Mouse (Mus musculus) kidney, adult 8-10 months (tissue): ENCODE measurements around the gene Cdhr4.

Experiments
- DNase-seq, 2 experiments: peaks; one replicate each; pipeline ENCODE4 v3.0.0; 2022

Gene Cdhr4

DNA sequence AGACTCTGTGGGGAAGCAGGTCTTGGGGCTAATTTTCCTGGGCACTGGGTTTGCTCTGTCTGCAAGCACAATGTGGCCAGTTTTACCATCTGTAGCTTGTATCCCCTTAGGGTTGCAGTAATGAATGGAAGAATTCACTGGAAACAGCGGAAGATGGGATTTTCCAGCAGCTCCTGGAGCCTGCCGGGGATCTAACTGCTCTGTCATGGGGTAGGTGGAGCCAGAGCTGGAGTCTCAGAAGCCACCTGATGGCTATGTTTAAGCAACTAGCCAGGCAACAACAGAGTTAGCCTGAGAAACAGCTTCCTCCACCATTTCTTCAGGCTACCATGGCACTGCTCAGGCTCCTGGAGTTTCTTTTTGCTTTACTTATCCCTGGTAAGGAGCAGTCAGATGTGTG lies at the start of gene Cdhr4:
Gene Cdhr4, plus strand, starts transcription at position 301 of the 400 bp plus-strand sequence.
- no peak for DNase-seq

DNA sequence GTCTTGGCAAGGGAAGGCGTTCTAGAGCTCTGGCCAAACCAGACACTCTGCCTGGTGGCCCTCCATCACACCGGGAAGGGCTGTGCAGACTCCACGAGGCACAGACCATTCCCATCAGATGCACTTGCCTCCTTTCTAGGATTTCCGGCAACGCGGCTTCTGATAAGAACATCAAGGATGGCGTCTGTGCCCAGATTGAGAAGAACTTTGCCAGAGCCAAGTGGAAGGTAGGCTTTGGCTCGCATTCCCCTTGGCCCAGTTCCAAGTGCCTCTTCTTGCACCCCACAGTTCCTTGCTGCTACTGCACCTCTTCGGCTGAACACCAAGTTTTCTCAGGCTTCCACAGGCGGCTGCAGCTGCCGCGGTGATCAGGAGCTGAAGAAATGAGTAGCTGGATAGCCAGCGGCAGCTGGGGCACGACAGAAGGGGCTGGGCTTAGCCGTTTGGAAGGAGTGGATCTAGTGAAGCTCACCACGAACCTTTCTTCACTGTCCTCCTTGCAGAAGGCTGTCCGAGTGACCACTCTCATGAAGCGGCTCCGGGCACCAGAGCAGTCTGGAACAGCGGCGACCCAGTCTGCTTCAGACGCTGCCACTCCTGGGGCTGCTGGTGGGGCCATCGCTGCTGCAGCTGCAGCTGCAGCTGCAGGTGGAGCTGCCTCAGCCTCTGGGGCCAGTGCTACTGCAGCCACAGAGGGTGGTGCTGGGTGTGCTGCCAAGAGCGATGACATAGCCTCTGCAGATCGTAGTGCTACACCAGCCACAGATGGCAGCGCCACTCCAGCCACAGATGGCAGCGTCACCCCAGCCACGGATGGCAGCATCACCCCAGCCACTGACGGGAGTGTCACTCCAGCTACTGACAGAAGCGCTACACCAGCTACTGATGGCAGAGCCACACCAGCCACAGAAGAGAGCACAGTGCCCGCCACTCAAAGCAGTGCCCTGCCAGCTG lies 44.8 kb upstream of the Cdhr4 start:
- DNase-seq = no peak

DNA sequence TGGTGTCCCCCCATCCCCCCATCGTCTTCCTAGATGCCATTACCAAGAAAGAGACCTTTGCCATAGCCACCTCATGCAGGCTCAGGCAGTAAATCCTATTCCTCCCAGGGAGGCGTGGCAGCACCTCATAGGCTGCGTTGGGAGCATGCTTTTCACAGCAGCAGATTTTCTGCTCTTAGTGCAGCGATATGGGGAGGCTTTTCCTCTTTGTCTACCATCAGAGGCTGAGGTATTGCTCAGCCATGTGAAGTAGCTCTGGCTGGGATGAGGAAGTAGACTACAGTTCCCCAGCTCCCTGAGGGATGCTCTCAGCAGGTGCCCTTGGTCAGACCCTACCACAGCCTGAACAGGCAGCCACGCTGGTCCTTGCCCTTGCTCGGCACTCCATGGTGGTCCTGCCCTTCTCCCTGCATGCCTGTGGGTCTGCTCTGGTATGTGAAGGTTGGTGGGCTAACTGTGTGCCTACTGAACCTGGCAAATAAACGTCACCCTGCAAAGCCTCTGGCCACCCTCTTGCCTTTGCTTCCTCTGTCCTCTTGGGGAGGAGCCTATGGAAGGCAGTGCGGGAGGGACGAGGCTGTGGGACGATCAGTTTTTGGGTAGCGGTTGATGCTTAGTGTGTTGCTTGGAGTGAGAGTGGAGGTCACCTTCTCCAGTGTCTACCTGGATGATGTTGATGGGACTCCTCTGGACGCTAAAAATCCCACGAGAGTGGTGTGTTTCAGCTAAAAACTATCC lies 42.9 kb upstream of the Cdhr4 start:
- DNase-seq = no peak

DNA sequence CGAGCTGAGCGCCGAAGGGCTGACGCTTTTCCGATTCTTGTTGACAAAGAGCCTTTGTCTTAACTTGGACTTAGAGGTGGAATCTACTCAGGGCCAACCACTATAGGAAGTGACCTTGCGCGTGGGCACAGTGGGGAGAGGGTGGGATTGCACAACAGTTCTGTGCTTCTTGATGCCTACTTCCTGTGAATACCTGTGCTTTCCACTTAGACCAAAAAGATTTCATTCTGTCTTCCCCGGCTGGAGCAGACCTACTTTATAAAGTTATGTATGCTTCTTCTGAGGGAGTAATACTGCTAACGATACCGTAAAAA lies 42.4 kb upstream of the Cdhr4 start, which contains the start of gene Traip:
Gene Traip, plus strand, starts transcription at position 215 of the 314 bp plus-strand sequence.
- DNase-seq = no peak

DNA sequence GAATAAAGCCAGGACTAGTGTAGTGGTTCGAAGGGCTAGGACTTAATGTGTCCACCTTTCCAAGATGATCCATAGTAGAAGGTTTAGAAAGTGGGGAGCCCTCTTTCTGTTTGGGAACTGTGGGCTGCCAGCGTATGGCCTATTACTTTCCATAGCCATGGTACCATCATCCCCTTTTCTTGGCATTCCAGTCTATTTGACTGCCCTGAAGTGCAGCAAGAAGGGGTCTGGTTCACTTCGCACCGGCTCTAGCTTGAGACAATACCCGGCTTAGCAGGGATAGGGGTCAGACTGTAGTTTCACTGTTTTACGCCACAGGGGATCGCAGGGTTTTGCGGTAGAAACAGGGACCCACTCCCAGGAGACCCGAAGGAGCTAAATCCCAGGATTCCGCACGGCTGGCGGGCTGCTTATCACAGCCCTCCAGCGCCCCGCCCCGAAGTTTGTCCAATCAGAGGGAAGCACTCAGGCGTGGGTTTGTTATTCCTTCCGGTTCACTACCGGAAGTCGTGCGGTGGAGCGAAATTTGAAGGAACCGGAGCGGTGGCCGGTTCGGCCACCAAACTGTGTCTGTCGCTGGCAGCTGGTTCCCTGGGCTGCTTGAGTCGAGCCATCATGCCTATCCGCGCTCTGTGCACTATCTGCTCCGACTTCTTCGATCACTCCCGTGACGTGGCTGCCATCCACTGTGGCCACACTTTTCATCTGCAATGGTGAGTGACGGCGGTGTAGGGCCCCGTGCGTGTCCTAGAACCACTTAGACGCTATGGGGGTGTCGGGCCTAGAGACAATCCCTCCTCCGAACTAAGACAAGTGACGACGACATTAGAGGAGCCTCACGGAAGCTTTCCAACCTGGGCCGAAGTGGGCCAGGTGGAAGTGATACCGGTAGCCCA lies 41.6 kb upstream of the Cdhr4 start:
- peak; percentile 90 to 92 for DNase-seq

DNA sequence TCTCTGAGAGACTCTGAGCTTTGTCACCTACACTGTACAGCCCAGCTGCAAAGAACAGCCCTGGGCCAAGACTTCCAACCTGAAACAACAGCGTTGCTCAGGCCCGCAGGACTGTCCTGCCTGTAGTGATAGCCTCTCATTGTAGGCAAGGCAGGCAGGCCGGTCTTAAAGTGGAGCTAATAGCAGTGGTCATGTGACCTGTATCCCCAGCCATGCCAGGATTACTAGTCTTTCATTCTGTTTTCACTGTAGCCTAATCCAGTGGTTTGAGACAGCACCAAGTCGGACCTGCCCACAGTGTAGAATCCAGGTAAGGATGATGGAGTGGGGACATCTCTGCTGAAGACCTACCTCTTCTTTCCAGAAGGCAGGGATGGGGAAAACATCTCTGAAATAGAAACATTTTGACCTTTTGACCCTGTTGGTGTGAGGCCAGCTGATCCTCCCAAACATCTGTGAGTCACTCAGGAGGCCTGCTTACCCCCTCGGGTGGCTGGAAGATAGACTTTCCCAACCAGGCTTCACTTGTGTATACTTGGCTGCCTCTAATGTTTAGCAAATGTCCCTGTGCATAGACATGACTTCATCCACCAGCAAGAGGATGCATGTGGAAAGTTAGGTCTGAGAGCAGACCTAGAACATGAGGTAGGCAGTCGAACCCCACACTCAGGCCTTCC lies 36.5 kb upstream of the Cdhr4 start:
- DNase-seq = no peak

DNA sequence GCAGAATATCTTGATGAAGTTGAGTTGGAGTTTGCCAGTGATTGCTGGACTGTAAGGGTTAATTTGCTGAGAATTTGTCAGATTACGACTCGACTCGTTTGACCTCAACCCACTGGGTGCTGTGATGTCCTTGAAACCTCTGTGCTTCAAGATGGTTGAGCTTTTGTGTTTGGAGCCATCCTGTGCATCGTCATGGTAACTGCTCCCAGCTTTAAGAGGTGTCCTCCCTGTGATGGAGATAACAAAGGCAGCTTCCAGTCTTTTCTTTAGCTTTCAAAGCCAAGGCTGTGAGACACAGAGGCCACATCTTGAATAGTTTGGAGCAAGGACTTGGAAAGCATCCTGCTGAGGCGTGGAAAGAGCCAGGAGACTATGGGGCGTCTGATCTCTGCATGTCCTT lies 35.2 kb upstream of the Cdhr4 start:
- no peak for DNase-seq

DNA sequence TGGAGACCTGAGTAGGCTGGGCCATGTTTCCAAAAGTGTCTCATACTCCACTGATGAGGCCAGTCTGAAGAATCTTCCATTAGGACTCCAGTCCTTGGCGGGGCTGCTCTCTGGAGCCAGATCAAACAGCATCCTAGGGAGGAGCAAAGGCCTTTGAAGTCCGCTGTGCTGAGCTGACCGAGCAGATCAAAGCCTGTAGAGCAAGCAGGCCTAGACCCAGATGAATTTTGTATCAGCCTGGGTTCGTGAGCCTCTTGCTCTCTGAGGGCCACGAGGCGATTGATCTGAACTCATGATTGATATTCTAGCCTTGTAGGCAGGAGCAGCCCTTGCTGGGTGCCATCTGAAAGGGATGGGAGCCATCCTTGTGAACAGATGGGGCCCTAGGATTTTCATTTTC lies 32.4 kb upstream of the Cdhr4 start:
- no peak for DNase-seq

DNA sequence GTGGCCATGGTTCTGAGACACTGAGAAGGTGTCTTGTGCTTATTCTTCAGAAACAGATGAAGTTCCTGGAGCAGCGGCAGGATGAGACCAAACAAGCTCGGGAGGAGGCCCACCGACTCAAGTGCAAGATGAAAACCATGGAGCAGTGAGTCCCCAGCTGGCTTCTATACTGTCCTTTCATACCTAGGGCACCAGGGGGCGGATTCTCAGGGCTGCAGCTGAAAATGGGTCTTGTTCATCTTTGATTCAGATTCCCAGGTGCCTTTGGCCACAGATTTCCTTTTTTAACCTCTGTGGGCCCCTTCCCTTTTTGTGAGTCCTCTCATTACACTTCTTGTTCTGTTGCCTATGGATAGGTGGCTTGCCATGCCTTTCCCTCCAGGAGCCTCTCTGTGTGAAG lies 31.4 kb upstream of the Cdhr4 start:
- DNase-seq = no peak

DNA sequence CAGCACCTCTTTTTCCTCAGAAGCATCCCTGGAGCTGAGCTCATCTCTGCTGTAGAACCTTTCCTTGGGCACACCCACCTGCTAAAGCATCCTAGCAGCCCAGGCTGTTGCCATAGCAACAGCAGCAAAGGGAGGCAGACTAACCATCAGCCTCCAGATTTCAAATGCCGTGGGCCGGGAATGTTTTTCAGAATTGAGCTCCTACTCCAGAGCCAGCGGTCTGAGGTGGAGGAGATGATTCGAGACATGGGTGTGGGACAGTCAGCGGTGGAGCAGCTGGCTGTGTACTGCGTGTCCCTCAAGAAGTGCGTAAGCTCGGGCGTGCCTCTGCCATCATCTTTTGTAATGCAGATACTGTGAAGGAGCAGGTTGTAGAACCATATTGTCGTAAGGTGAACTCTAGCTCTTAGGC lies 30.9 kb upstream of the Cdhr4 start:
- DNase-seq = no peak

DNA sequence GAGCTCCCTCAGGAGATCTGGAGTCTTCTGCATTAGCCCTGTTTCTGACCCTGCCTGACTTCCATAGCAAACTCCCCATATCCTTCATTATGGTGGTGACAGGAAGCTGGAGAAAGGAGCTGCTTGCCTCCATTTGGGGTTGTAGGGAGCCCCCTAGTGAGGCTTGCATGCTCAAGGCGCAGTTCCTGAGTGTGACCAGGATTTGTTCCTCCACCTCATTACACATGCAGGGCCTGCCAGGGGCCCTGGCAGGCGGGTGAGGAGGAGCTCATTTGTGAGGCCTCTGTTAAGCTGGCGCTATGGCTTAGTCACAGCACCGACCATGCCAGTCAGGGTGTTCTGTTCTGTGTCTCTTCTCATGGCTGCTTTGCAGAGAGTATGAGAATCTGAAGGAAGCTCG lies 30.4 kb upstream of the Cdhr4 start:
- DNase-seq = no peak

DNA sequence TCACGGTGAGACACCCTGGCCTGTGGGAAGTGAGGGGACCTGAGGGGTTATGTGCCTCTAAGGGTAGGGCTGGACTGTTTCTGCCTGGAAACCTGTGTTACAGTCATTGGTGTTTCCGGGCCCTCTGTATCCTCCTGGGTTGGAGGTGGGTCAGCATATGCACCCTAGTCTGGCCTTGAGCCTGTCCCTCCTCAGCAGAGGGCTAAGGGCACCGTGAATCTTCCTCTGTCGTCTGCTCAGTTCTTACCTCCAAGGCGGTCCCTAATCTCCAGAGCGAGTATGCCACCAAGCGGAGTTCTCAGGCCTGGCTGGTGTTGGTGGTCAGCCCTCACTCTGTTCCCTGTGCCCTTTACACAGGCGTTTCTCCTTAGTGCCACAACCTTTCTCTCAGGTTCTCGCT lies 29.4 kb upstream of the Cdhr4 start:
- no peak for DNase-seq

DNA sequence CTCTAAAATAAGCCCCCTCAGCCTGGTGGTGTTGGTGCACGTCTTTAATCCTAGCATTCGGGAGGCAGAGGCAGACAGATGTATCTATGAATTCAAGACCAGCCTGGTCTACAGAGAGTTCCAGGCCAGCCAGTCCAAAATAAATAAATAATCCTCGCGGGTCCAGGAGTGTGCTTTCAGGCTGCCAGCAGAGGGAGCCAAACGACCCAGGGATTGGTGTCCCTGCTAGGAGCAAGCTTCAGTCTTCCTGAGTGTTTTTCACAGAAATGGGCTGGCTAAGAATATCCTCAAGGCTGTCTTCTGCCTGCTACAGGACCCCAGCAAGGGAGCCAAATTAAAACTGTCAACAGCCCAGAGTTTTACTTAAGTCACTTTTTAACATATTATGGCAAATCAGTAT lies 28.6 kb upstream of the Cdhr4 start:
- peak; percentile 41 to 76 for DNase-seq

DNA sequence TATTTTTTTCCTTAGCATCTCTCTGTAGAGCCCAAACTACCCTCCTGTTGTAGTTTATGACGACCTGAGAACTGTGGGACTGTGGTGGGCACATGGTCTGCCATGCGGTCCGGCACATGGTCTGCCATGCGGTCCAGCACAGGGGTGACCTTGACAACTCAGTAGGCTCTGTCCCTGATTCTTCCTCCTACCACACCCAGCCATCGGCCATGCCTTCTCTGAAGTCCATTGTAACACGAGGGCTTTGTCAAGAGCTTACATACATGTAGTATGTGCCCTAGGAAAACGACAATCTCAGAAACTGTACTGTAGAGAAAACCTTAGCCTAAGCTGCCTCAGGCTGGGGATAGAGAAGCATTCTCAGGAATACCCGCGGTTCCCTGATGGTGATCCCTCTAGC lies 27.6 kb upstream of the Cdhr4 start:
- no peak for DNase-seq

DNA sequence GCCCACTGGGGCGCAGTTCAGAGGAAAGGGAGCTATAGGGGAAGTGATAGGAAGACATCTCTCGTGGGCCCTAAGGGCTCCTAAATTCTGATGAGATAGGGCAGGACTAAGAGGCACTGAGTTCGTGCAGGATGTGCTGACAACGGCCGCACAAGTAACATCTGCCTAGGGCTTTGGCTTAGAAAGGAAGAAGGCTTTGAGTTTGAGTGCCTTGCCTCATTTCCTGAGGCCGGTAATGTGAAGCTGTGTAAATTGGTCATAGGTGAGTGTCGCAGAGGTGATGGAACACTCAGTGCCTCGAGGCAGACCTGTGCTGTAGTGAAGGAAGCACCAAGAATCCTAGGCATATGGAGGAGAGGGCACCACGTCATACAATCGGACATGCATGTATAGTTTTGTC lies 25.6 kb upstream of the Cdhr4 start:
- no peak for DNase-seq

DNA sequence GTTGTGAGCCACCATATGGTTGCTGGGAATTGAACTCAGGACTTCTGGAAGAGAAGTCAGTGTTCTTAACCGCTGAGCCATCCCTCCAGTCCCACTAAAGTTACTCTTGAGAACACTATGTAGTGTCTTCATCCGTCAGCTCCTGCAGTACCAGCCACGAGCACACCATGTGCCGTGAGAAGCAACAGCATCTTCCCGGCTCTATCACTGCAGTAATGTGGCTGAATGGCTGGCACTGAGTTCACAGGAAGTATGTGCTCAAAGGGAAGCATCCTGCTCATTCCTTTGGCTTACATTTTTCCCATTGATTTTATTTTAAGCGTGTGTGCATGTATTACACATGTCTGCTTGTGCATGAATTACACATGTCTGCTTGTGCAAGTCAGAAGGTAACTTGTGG lies 24.9 kb upstream of the Cdhr4 start:
- no peak for DNase-seq

DNA sequence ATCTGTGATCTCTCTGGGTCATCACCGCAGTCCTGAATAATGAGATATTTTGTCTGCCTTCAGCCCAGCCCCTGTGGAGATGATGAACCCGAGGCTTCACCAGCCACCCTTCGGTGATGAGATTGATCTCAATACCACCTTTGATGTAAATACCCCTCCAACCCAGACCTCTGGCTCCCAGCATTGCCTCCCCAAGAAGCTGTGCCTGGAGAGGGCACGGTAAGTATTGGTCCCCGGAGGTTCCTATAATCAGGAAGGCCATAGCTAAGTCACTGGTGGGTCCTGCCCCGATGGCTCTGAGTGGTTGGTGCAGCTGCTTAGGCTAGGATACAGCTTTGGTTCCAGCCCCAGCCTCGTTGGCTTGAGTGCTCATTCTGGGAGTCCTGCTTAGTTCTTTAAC lies 23.8 kb upstream of the Cdhr4 start:
- DNase-seq = no peak

DNA sequence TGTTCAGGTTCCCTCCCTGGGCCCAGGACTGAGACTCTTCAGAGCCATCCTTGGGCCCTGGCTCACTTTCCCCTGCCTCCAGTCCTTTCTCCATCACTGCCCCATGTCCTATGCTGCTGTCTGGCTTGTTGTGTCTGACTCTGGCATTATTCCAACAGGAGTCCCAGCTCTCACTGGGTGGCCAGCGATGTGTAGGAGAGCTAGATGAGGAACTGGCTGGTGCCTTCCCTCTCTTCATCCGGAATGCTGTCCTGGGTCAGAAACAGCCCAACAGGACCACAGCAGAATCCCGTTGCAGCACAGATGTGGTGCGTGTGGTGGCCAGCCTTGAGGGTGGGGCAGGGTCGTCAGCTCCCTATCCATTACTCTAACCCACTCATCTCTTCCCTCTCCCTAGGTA lies 22.0 kb upstream of the Cdhr4 start:
- DNase-seq = no peak

DNA sequence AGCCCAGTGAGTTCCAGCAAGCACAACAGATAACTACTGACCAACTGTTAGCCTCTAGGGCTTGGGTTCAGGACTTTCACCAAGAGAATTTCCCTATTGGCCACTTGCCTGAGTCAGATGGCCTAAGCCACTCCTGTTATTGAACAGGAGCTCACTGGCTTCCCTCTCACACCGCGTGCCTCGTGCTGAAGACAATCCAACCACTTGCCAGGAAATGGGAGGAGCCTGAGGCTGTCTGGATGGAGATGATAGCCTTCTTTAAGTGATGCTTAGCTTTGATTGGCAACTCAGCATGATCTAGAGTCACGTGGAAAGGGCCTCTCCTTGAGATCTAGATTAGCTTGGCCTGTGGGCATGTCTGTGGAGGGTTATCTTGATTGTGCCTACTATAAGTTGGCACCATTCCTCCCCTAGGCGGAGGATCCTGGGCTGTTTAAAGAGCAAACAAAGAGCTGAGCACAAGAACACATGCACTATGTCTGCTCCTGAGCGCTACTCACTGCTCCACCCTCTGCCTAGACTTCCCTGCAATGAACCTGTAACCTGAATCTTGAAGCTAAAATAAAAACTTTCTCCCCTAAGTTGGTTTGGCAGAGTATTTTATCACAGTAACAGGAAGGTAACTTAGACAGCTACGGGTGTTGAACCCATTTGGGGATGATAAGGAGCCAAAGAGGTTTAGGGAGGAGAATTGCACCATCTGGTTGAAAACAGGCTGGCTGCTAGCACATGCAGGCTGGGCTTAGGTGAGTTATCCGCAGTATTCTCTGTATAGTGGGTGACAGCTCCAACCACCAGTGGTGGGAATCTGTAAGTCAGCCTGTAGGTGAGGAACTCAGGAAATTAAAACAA lies 20.4 kb upstream of the Cdhr4 start:
- DNase-seq = no peak

DNA sequence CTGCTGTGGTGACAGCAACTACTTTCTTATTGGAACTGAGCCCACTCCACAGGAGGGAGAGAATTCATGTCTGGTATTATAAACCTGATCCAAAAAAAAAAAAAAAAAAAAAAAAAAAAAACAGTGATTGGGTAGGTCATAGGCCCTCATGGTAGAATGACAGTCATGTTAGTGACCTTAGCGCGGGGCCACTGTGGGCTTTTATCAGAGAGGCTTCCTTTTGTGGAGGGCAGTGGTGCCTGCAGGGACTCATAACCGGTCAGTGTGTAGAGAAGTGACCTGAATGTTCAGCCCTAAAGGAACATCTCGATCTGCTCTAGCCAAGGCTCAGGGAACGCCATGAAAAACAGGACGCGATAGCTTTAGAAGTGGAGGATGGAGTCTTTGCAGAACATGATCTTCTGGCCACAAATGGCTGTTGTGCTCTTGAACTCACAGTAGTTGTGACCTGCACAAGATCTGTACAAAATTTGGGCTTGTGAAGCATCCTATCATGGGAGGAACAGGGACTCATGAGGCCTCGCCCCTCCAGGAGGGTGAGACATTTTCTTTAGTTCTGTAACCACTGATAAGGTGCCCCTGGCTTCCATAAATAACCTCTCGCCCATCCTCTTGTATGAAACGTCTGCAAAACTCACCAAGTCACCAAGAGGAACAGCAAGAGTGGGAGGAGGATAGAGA lies 17.7 kb upstream of the Cdhr4 start:
- no peak for DNase-seq
